In genomic region chr5:139792966-139793337, GRCm38 (mm10) we compare ENCODE assay signal across 9 mouse cellular contexts. TPM values are rescaled to one million over a fixed set of nuclear protein-coding genes. Genes with fewer than 3 reads are reported as not detected.
DNase-seq lines count a peak whose midpoint lies in the region; ATAC-seq and TF ChIP-seq lines count a peak whose summit lies in the region.
"Had no signal": no experiment of that assay in that cellular context is flagged by ENCODE, and none has a peak within 500 bp of the region (broad histone marks: within the 10 kb centered on the region; RNA-seq: fewer than 3 reads in every experiment).

No protein-coding gene starts in this region.

- DNase-seq in heart, embryonic 10.5 days (ENCODE audit: low spot score) = no peak
- DNase-seq in heart, adult 11 months = no peak
- no peak for DNase-seq in neural tube, embryonic 11.5 days (ENCODE audit: low spot score)
- DNase-seq in neural tube, embryonic 10.5 days (ENCODE audit: extremely low spot score, low spot score) = no peak
- no peak for DNase-seq in left cerebral cortex, adult 18-20 months (ENCODE audit: low spot score in 2 of 2)
- no peak for DNase-seq in cerebellum, adult 9-10 months

- 0 out of 2 replicates have a peak overlapping the region, but pooled peaks have one; percentile 7 for H3K9ac ChIP-seq in neural tube, embryonic 11.5 days (ENCODE audit: low read length)
- H3K9ac ChIP-seq in intestine, postnatal 0 days (ENCODE audit: low read depth, low read length) = peak overlapping the region; percentile 84
- no peak overlapping the region for H3K9ac ChIP-seq in stomach, embryonic 15.5 days

- no peak overlapping the region; the same call in 1 of the 2 replicates for H3K4me2 ChIP-seq in neural tube, embryonic 11.5 days (ENCODE audit: low read depth)
- peak overlapping the region; percentile 96 for H3K4me2 ChIP-seq in intestine, postnatal 0 days (replicated peaks; ENCODE audit: low read depth)
- peak overlapping the region; percentile 97 for H3K4me2 ChIP-seq in stomach, embryonic 15.5 days

- peaks cover 67% of the 10 kb centered on the region for H3K4me1 ChIP-seq in heart, embryonic 10.5 days
- H3K4me1 ChIP-seq in neural tube, embryonic 11.5 days (ENCODE audit: control insufficient read depth, insufficient read depth, low read length) = peaks cover 26% of the 10 kb centered on the region
- H3K4me1 ChIP-seq in intestine, postnatal 0 days (replicated peaks; ENCODE audit: control insufficient read depth, insufficient read depth, low read length) = peaks cover 31% of the 10 kb centered on the region
- H3K4me1 ChIP-seq in stomach, embryonic 15.5 days = peaks cover 58% of the 10 kb centered on the region

- H3K27ac ChIP-seq in heart, embryonic 10.5 days = peak overlapping the region; percentile 93
- no peak overlapping the region for H3K27ac ChIP-seq in neural tube, embryonic 11.5 days (ENCODE audit: low read depth, low read length)
- peak overlapping the region; percentile 99 for H3K27ac ChIP-seq in intestine, postnatal 0 days (ENCODE audit: low read depth, low read length)
- H3K27ac ChIP-seq in stomach, embryonic 15.5 days = peak overlapping the region; percentile 86

- TF ChIP-seq CTCF in intestine, postnatal 0 days (IDR thresholded peaks at IDR 0.05; ENCODE audit: low read depth) = no peak

- no peak for ATAC-seq in neural tube, embryonic 11.5 days (ENCODE audit: insufficient read depth, low FRiP score, low TSS enrichment)
- ATAC-seq in intestine, postnatal 0 days = no peak
- ATAC-seq in stomach, embryonic 15.5 days (ENCODE audit: insufficient read depth, low FRiP score, low read depth) = no peak

- H3K4me3 ChIP-seq in heart, embryonic 10.5 days = peak overlapping the region; percentile 91
- H3K4me3 ChIP-seq in neural tube, embryonic 11.5 days (ENCODE audit: low read depth, low read length) = no peak overlapping the region
- peak overlapping the region; percentile 65 for H3K4me3 ChIP-seq in intestine, postnatal 0 days (ENCODE audit: low read depth, low read length)
- H3K4me3 ChIP-seq in stomach, embryonic 15.5 days (replicated peaks) = peak overlapping the region; percentile 82

- H3K9me3 ChIP-seq in heart, embryonic 10.5 days = no peaks in the 10 kb centered on the region
- no peaks in the 10 kb centered on the region for H3K9me3 ChIP-seq in neural tube, embryonic 11.5 days (ENCODE audit: control insufficient read depth, low read length)
- no peaks in the 10 kb centered on the region for H3K9me3 ChIP-seq in intestine, postnatal 0 days (ENCODE audit: control insufficient read depth)
- no peaks in the 10 kb centered on the region for H3K9me3 ChIP-seq in stomach, embryonic 15.5 days

- no peaks in the 10 kb centered on the region for H3K27me3 ChIP-seq in heart, embryonic 10.5 days (ENCODE audit: insufficient read depth, poor library complexity, severe bottlenecking)
- no peaks in the 10 kb centered on the region for H3K27me3 ChIP-seq in neural tube, embryonic 11.5 days (ENCODE audit: control insufficient read depth, insufficient read depth, low read length)
- H3K27me3 ChIP-seq in intestine, postnatal 0 days (replicated peaks; ENCODE audit: control insufficient read depth, insufficient read depth, low read length) = no peaks in the 10 kb centered on the region
- H3K27me3 ChIP-seq in stomach, embryonic 15.5 days (replicated peaks) = no peaks in the 10 kb centered on the region

- H3K36me3 ChIP-seq in heart, embryonic 10.5 days = no peaks in the 10 kb centered on the region
- H3K36me3 ChIP-seq in neural tube, embryonic 11.5 days (ENCODE audit: control insufficient read depth, insufficient read depth, low read length) = no peaks in the 10 kb centered on the region
- peaks cover 4% of the 10 kb centered on the region; the same call in 1 of the 2 replicates for H3K36me3 ChIP-seq in intestine, postnatal 0 days (ENCODE audit: control insufficient read depth, insufficient read depth)
- H3K36me3 ChIP-seq in stomach, embryonic 15.5 days = no peaks in the 10 kb centered on the region

- 17% methylated on average over 3 of the region's 3 CpGs for WGBS in heart, embryonic 10.5 days
- WGBS in neural tube, embryonic 11.5 days = 69% methylated on average over 3 of the region's 3 CpGs
- WGBS in intestine, postnatal 0 days = 8% methylated on average over 3 of the region's 3 CpGs
- WGBS in stomach, embryonic 15.5 days = 18% methylated on average over 3 of the region's 3 CpGs

RNA-seq across cellular contexts. Expression of gene Mafk, which starts 1.6 kb away (rescaled TPM):
- polyA plus RNA-seq in heart, embryonic 10.5 days (2016; fragmentation: Nextera tagmentation; extraction: Ambion mirVana) = 20.7 and 25.1 TPM in 2 replicates
- 7.0 and 8.3 TPM in 2 replicates for polyA plus RNA-seq in neural tube, embryonic 11.5 days (2014; fragmentation: Nextera tagmentation; extraction: Ambion mirVana)
- 23.1 and 25.5 TPM in 2 replicates for polyA plus RNA-seq in intestine, postnatal 0 days (2015; fragmentation: Nextera tagmentation; extraction: Ambion mirVana)
- polyA plus RNA-seq in stomach, embryonic 15.5 days (2015; fragmentation: Nextera tagmentation; extraction: Ambion mirVana) = 16.1 and 18.3 TPM in 2 replicates
- 1 to 10 TPM; 8.9 to 9.2 TPM for total RNA-seq in left cerebral cortex, adult 18-20 months (2021)

RNA-seq across cellular contexts. Expression of gene Ints1, which starts 17.5 kb away (rescaled TPM):
- polyA plus RNA-seq in heart, embryonic 10.5 days (2016; fragmentation: Nextera tagmentation; extraction: Ambion mirVana) = 30.3 and 31.3 TPM in 2 replicates
- polyA plus RNA-seq in neural tube, embryonic 11.5 days (2014; fragmentation: Nextera tagmentation; extraction: Ambion mirVana) = 33.4 and 35.9 TPM in 2 replicates
- polyA plus RNA-seq in intestine, postnatal 0 days (2015; fragmentation: Nextera tagmentation; extraction: Ambion mirVana) = 9.9 and 12.7 TPM in 2 replicates
- 19.2 and 21.3 TPM in 2 replicates for polyA plus RNA-seq in stomach, embryonic 15.5 days (2015; fragmentation: Nextera tagmentation; extraction: Ambion mirVana)
- 100 to 1,000 TPM in 1 of 2 experiments, 10 to 100 TPM in 1; 96.3 to 103 TPM for total RNA-seq in left cerebral cortex, adult 18-20 months (2021)

RNA-seq across cellular contexts. Expression of gene Tmem184a, which starts 26.8 kb away (rescaled TPM):
- 2.8 and 3.6 TPM in 2 replicates for polyA plus RNA-seq in heart, embryonic 10.5 days (2016; fragmentation: Nextera tagmentation; extraction: Ambion mirVana)
- polyA plus RNA-seq in neural tube, embryonic 11.5 days (2014; fragmentation: Nextera tagmentation; extraction: Ambion mirVana) = 0.70 and 1.0 TPM in 2 replicates
- polyA plus RNA-seq in intestine, postnatal 0 days (2015; fragmentation: Nextera tagmentation; extraction: Ambion mirVana) = 197 and 218 TPM in 2 replicates
- polyA plus RNA-seq in stomach, embryonic 15.5 days (2015; fragmentation: Nextera tagmentation; extraction: Ambion mirVana) = 27.8 and 32.3 TPM in 2 replicates
- total RNA-seq in left cerebral cortex, adult 18-20 months (2021) = under 1 TPM; 0.35 to 0.53 TPM

RNA-seq across cellular contexts. Expression of gene Gm26938, which starts 33.3 kb away (rescaled TPM):
- polyA plus RNA-seq in heart, embryonic 10.5 days (2016; fragmentation: Nextera tagmentation; extraction: Ambion mirVana) = not detected in 2 replicates
- polyA plus RNA-seq in neural tube, embryonic 11.5 days (2014; fragmentation: Nextera tagmentation; extraction: Ambion mirVana) = 0.41 TPM in 1 of 2 replicates, not detected in the other
- not detected in 2 replicates for polyA plus RNA-seq in intestine, postnatal 0 days (2015; fragmentation: Nextera tagmentation; extraction: Ambion mirVana)
- polyA plus RNA-seq in stomach, embryonic 15.5 days (2015; fragmentation: Nextera tagmentation; extraction: Ambion mirVana) = not detected in 2 replicates
- not detected for total RNA-seq in left cerebral cortex, adult 18-20 months (2021)
- total RNA-seq: gastrocnemius, adult 8-10 months had no signal

RNA-seq across cellular contexts. Expression of gene Psmg3, which starts 33.7 kb away (rescaled TPM):
- polyA plus RNA-seq in heart, embryonic 10.5 days (2016; fragmentation: Nextera tagmentation; extraction: Ambion mirVana) = 57.0 and 76.5 TPM in 2 replicates
- polyA plus RNA-seq in neural tube, embryonic 11.5 days (2014; fragmentation: Nextera tagmentation; extraction: Ambion mirVana) = 71.9 and 79.8 TPM in 2 replicates
- polyA plus RNA-seq in intestine, postnatal 0 days (2015; fragmentation: Nextera tagmentation; extraction: Ambion mirVana) = 33.9 and 34.4 TPM in 2 replicates
- polyA plus RNA-seq in stomach, embryonic 15.5 days (2015; fragmentation: Nextera tagmentation; extraction: Ambion mirVana) = 73.5 and 74.9 TPM in 2 replicates
- total RNA-seq in left cerebral cortex, adult 18-20 months (2021) = 10 to 100 TPM; 19.3 TPM
